Mouse (Mus musculus) naive thymus-derived CD4-positive, alpha-beta T cell, adult 2 months (primary cell): ENCODE data around the gene Fnbp4.
"Not testable (repeated sequence)": the region's sequence is repeated elsewhere in the genome, so short reads cannot be mapped to it uniquely, and the experiment has no call there.

Experiments
- DNase-seq: peaks from one replicate; pipeline ENCODE4 v3.0.0-alpha.2; 2011; ENCODE audit warnings: low read depth

Gene Fnbp4

DNA sequence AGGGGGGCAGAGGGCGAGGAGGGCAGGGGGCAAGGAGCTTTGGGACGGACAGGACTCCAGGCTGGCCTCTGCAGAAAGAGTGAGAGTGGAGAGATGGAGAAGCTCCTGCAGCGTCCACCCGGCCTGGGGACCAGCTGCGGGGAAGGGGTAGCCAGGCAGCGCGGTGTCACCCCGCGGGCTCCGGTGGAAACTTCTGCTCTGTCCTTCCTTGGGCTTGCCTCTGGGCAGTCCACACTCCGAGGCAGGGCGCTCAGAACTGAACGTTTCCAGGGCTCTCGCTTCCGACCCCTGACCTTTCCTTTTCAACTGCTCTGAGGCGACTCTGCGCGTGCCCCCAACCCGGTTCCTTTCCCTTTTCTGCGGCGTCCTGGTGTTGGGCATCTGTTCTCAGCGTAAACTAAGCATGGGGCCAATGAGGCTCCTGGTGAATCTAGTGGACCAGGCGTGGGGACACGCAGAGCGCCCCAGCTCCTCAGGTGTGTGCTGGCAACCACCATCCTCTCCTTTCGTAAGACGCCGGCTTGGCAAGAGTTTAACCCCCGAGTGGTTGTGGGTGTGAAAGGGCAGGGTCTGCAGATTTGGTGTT is 37.8 kb downstream of the Fnbp4 start:
- no peak for DNase-seq

GRCm38 (mm10) chr2:90788126-90788525 is 43.0 kb downstream of the Fnbp4 start:
- no peak for DNase-seq

- no peak for DNase-seq
Measured at GRCm38 (mm10) chr2:90808241-90809126, 63.3 kb downstream of the Fnbp4 start.

- DNase-seq: no peak
Measured at GRCm38 (mm10) chr2:90810751-90811150, 65.6 kb downstream of the Fnbp4 start.

- no peak for DNase-seq
Measured at GRCm38 (mm10) chr2:90815266-90815665, 70.1 kb downstream of the Fnbp4 start.

DNA sequence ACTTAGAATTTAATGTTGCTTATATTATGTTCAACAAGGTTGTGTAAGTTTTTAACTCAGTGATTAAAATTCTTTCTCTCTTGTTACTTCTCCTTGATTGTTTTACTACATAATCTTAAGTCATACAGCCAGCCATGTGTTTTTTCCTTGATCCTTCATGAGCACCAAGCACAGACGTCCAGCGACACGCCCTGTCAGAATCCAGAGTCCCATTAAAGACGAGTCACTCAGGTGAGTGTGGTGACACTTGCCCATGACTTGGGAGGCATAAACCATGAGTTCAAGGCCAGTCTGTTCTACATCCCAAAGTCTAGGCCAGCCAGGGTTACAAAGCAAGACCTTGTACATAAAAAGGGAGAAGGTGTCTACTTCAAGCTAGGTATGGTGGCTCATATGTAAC is 71.0 kb downstream of the Fnbp4 start:
- no peak for DNase-seq

GRCm38 (mm10) chr2:90818710-90819109 is 73.5 kb downstream of the Fnbp4 start:
- no peak for DNase-seq

GRCm38 (mm10) chr2:90820894-90821293 is 75.7 kb downstream of the Fnbp4 start:
- DNase-seq: no peak

GRCm38 (mm10) chr2:90822978-90823377 is 77.8 kb downstream of the Fnbp4 start:
- no peak for DNase-seq

DNA sequence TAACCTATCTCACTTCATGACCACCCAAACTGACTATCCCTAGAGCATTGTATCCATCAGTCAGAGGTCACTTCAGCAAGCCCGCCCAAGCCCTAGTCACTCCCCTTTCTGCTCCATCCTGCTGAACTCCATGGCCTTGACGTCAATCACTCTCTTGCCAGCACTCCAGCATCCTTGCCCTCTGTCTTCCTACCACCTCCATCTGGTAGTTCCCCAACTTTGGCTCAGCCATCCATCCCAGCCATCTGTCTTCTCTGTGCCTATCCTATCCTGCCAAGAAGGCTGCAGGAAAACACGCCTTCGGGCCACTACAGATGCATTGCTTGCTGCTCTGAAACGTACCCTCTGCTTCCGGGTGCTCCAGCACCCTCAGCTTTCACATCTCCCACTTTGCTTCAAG is 78.6 kb downstream of the Fnbp4 start:
- no peak for DNase-seq

GRCm38 (mm10) chr2:90824528-90824927 is 79.4 kb downstream of the Fnbp4 start:
- DNase-seq: not testable (repeated sequence)

DNA sequence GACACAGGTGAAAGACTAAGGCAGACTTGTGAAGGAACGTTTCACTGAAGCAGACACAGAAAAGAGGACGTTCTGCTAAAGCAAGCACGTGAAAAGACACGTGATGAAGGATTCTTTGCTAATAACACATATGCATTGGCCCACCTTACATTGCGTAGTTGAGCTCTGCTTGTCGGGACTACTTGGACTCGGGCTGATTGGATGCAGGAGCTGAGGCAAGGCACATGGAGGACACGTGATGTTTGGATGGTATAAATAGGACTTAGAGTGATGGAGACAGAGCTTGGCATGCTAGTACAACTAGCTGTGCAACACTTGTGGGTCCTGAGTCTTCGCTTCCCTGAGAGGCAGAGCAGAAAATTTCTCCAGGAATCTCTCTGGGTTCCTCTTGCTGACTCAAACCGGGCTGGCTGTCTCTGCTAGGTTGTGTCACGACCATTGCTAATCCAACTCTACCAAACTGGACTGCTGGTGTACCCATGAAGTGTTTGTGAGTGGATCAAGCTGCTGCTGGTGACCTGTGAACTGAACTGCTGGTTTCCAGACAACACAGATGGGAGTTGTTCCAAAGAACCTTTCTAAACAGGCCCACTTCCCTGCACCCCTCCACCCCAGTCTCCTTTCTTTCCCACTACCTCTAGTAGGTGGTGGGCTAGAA is 80.5 kb downstream of the Fnbp4 start:
- DNase-seq: no peak

GRCm38 (mm10) chr2:90828739-90829138 is 83.6 kb downstream of the Fnbp4 start:
- no peak for DNase-seq
